ENCODE assay signal across 8 mouse cellular contexts in the genomic region with DNA sequence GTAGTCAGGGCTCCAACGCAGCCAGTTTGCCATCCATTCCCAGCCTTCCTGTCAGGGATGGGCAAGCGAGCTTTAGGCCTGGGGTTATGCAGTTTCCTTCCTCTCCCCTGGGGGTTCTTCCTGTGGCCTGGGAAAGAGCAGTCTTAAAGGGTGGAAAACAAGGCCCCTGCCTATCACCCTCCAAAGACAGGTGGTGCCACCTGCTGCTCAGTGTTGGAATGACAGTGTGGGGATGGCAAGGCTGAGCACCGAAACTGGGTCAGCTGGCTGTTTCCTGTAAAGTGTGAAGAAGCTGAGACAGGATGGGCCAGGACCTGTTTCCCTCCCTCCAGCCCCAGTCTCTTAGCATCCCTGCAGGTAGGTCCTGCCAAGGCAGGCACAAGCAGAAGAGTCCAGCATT. TPM values are rescaled to one million over a fixed set of nuclear protein-coding genes. Genes with fewer than 3 reads are reported as not detected.
DNase-seq lines count a peak whose midpoint lies in the region; ATAC-seq and TF ChIP-seq lines count a peak whose summit lies in the region.

No protein-coding gene starts in this region.

- no peak overlapping the region for H3K9ac ChIP-seq in heart, postnatal 0 days (replicated peaks; ENCODE audit: low read depth, low read length)
- H3K9ac ChIP-seq in liver, embryonic 16.5 days (ENCODE audit: low read depth, low read length): no peak overlapping the region
- no peak overlapping the region for H3K9ac ChIP-seq in neural tube, embryonic 13.5 days

- no peak overlapping the region for H3K4me3 ChIP-seq in forebrain, embryonic 10.5 days
- no peak overlapping the region for H3K4me3 ChIP-seq in heart, postnatal 0 days (ENCODE audit: low read depth, low read length)
- no peak overlapping the region for H3K4me3 ChIP-seq in liver, embryonic 16.5 days (ENCODE audit: low read depth, low read length)
- no peak overlapping the region for H3K4me3 ChIP-seq in neural tube, embryonic 13.5 days

- peaks cover 98% of the 10 kb centered on the region for H3K36me3 ChIP-seq in forebrain, embryonic 10.5 days (replicated peaks)
- peaks cover 95% of the 10 kb centered on the region for H3K36me3 ChIP-seq in heart, postnatal 0 days (replicated peaks; ENCODE audit: control insufficient read depth, insufficient read depth, low read length)
- H3K36me3 ChIP-seq in liver, embryonic 16.5 days (ENCODE audit: control insufficient read depth, insufficient read depth): peaks cover 46% of the 10 kb centered on the region
- H3K36me3 ChIP-seq in neural tube, embryonic 13.5 days: peaks cover 98% of the 10 kb centered on the region

- no peaks in the 10 kb centered on the region for H3K27me3 ChIP-seq in forebrain, embryonic 10.5 days (ENCODE audit: poor library complexity, severe bottlenecking)
- no peaks in the 10 kb centered on the region for H3K27me3 ChIP-seq in heart, postnatal 0 days (ENCODE audit: control insufficient read depth, insufficient read depth, low read length)
- no peaks in the 10 kb centered on the region for H3K27me3 ChIP-seq in liver, embryonic 16.5 days (ENCODE audit: control insufficient read depth, insufficient read depth, low read depth, low read length)
- no peaks in the 10 kb centered on the region for H3K27me3 ChIP-seq in neural tube, embryonic 13.5 days

- TF ChIP-seq CTCF in heart, postnatal 0 days (IDR thresholded peaks at IDR 0.05; ENCODE audit: low read depth): peak; percentile 98

- no peaks in the 10 kb centered on the region for H3K9me3 ChIP-seq in forebrain, embryonic 10.5 days
- H3K9me3 ChIP-seq in heart, postnatal 0 days (replicated peaks; ENCODE audit: control insufficient read depth, low read length): no peaks in the 10 kb centered on the region
- no peaks in the 10 kb centered on the region for H3K9me3 ChIP-seq in liver, embryonic 16.5 days (replicated peaks; ENCODE audit: control insufficient read depth, low read length)
- no peaks in the 10 kb centered on the region for H3K9me3 ChIP-seq in neural tube, embryonic 13.5 days

- H3K27ac ChIP-seq in forebrain, embryonic 10.5 days: no peak overlapping the region
- peak overlapping the region; percentile 52 for H3K27ac ChIP-seq in heart, postnatal 0 days (ENCODE audit: low read depth)
- H3K27ac ChIP-seq in liver, embryonic 16.5 days (ENCODE audit: low read length): no peak overlapping the region
- H3K27ac ChIP-seq in neural tube, embryonic 13.5 days (replicated peaks): no peak overlapping the region

- ATAC-seq in CD4-positive, CD25-positive, alpha-beta regulatory T cell, adult 4 months: peak; percentile 98
- ATAC-seq in heart, postnatal 0 days (ENCODE audit: insufficient read depth, low read depth): peak; percentile 80
- peak; percentile 38 for ATAC-seq in liver, embryonic 16.5 days (ENCODE audit: low read depth)
- ATAC-seq in neural tube, embryonic 13.5 days (ENCODE audit: low read depth): peak; percentile 47

- TF ChIP-seq EP300 in heart, postnatal 0 days (IDR thresholded peaks at IDR 0.05; ENCODE audit: low read depth): 0 out of 2 replicates have a peak, but pooled peaks have one; percentile 34

- H3K4me2 ChIP-seq in heart, postnatal 0 days (ENCODE audit: low read depth, low read length): no peak overlapping the region
- H3K4me2 ChIP-seq in liver, embryonic 16.5 days (ENCODE audit: low read depth, low read length): no peak overlapping the region
- H3K4me2 ChIP-seq in neural tube, embryonic 13.5 days: no peak overlapping the region

- H3K4me1 ChIP-seq in forebrain, embryonic 10.5 days: no peaks in the 10 kb centered on the region
- no peaks in the 10 kb centered on the region for H3K4me1 ChIP-seq in heart, postnatal 0 days (ENCODE audit: control insufficient read depth, insufficient read depth)
- peaks cover 2% of the 10 kb centered on the region; the same call in 1 of the 2 replicates for H3K4me1 ChIP-seq in liver, embryonic 16.5 days (ENCODE audit: control insufficient read depth, low read depth, low read length)
- 0 out of 2 replicates have a peak, but pooled peaks cover 15% of the 10 kb centered on the region for H3K4me1 ChIP-seq in neural tube, embryonic 13.5 days (replicated peaks)

- peak; percentile 16 for DNase-seq in brain, embryonic 18.5 days (ENCODE audit: low read depth, low spot score)
- peak; percentile 67 for DNase-seq in forebrain, embryonic 10.5 days (ENCODE audit: extremely low spot score, low spot score)
- DNase-seq in heart, postnatal 0 days (ENCODE audit: low spot score): peak; percentile 82
- DNase-seq in kidney, postnatal 36 days: peak; percentile 82 to 96
- DNase-seq in telencephalon, adult 2 months (ENCODE audit: low read depth, low spot score): peak; percentile 50

- 36% methylated on average over 3 of the region's 3 CpGs for WGBS in forebrain, embryonic 10.5 days
- WGBS in heart, postnatal 0 days: 30% methylated on average over 3 of the region's 3 CpGs
- 15% methylated on average over 3 of the region's 3 CpGs for WGBS in liver, embryonic 16.5 days (ENCODE audit: insufficient replicate concordance)
- 26% methylated on average over 3 of the region's 3 CpGs for WGBS in neural tube, embryonic 13.5 days

RNA-seq across cellular contexts. Expression of a gene that starts 39.8 kb away (rescaled TPM):
- 1 to 10 TPM; 3.9 to 7.1 TPM for polyA plus RNA-seq in CD4-positive, CD25-positive, alpha-beta regulatory T cell, adult 4 months (2017; shearing (Covaris generic))
- polyA plus RNA-seq in forebrain, embryonic 10.5 days (2016; fragmentation: Nextera tagmentation; extraction: Ambion mirVana): 18.7 and 20.4 TPM in 2 replicates
- total RNA-seq in heart, postnatal 0 days (2014; rRNA removed; ENCODE audit: low replicate concordance): 8.0 and 22.3 TPM in 2 replicates
- polyA plus RNA-seq in heart, postnatal 0 days (2015; fragmentation: Nextera tagmentation; extraction: Ambion mirVana): 8.2 and 9.3 TPM in 2 replicates
- polyA plus RNA-seq in liver, embryonic 16.5 days (2015; fragmentation: Nextera tagmentation; extraction: Ambion mirVana): 6.6 and 6.8 TPM in 2 replicates
- polyA plus RNA-seq in neural tube, embryonic 13.5 days (2015; fragmentation: Nextera tagmentation; extraction: Ambion mirVana): 12.5 and 13.4 TPM in 2 replicates

RNA-seq across cellular contexts. Expression of a gene that starts 39.8 kb away (rescaled TPM):
- 1 to 10 TPM; 5.9 to 6.1 TPM for polyA plus RNA-seq in CD4-positive, CD25-positive, alpha-beta regulatory T cell, adult 4 months (2017; shearing (Covaris generic))
- polyA plus RNA-seq in forebrain, embryonic 10.5 days (2016; fragmentation: Nextera tagmentation; extraction: Ambion mirVana): 26.2 and 28.8 TPM in 2 replicates
- total RNA-seq in heart, postnatal 0 days (2014; rRNA removed; ENCODE audit: low replicate concordance): 54.2 and 62.6 TPM in 2 replicates
- 43.5 and 45.4 TPM in 2 replicates for polyA plus RNA-seq in heart, postnatal 0 days (2015; fragmentation: Nextera tagmentation; extraction: Ambion mirVana)
- polyA plus RNA-seq in liver, embryonic 16.5 days (2015; fragmentation: Nextera tagmentation; extraction: Ambion mirVana): 6.3 and 6.5 TPM in 2 replicates
- 35.4 and 35.9 TPM in 2 replicates for polyA plus RNA-seq in neural tube, embryonic 13.5 days (2015; fragmentation: Nextera tagmentation; extraction: Ambion mirVana)

Comparison
In these comparisons a context has a peak if more than half of its experiments do, and no peak if none do; other contexts are left out.
1. ATAC-seq: peak in every context shown above with its lines; median percentile 98 in CD4-positive, CD25-positive, alpha-beta regulatory T cell, adult 4 months; 80 in heart, postnatal 0 days; 47 in neural tube, embryonic 13.5 days; 38 in liver, embryonic 16.5 days.
2. DNase-seq: peak in every context shown above with its lines; median percentile 89 in kidney, postnatal 36 days; 82 in heart, postnatal 0 days; 67 in forebrain, embryonic 10.5 days; 50 in telencephalon, adult 2 months; 16 in brain, embryonic 18.5 days.